In the genomic region with DNA sequence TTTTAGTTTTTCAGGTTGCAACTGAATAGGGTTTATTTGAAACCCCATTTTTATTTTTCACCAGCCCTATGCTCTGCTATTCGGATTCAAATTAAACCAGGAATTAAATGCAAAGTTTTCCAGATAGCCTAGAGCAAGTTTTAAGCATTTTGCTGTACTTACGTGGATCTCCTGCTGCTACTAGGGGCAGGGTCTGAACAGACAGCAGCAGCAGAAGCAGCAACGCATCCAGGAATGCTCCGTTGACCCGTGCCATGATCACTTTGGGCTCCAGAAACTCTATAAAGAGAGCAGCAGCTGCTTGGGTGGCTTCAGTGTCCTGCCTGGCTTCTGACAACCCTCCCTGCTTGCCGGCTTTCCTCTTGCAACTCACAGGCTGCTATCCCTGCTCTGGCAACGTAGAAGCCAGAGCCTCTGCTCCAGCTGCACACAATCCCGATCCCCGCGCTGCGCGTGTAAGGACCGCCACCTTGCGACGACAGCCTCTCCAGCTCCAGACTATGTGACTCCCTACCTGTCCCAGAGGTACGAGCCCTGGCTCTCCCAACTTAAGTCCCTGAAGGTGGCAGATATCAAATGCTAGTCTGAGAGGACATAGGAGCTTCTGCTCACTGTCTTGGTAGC, we compare ENCODE assay signal across 8 mouse cellular contexts. TPM values are rescaled to one million over a fixed set of nuclear protein-coding genes. Genes with fewer than 3 reads are reported as not detected.
DNase-seq lines count a peak whose midpoint lies in the region; ATAC-seq lines count a peak whose summit lies in the region.
"Had no signal": no experiment of that assay in that cellular context is flagged by ENCODE, and none has a peak within 500 bp of the region (broad histone marks: within the 10 kb centered on the region; RNA-seq: fewer than 3 reads in every experiment).

Gene Cntnap3, minus strand, starts transcription at position 371 of the 624 bp plus-strand sequence.

- DNase-seq in 3134 (ENCODE audit: extremely low read depth, insufficient read length, low spot score) (peak; percentile 4), MN1 (ENCODE audit: low spot score) (no peak)
- DNase-seq in Muller cell, postnatal 12 days (ENCODE audit: inconsistent ontology term): peak; percentile 34
- peak; percentile 1 for DNase-seq in layer of hippocampus, adult 18-20 months (ENCODE audit: low spot score in 2 of 2)
- DNase-seq in mesoderm, embryonic 11.5 days (ENCODE audit: low read depth, low spot score): peak; percentile 34
- DNase-seq in right cerebral cortex, postnatal 4 days: peak; percentile 59

- H3K4me1 ChIP-seq in forebrain, embryonic 16.5 days (replicated peaks; ENCODE audit: control insufficient read depth, insufficient read depth, low read length): peaks cover 5% of the 10 kb centered on the region

- H3K4me2 ChIP-seq in forebrain, embryonic 16.5 days (ENCODE audit: low read length): peak within 1 kb of the TSS; percentile 50

- no peaks in the 10 kb centered on the region for H3K9me3 ChIP-seq in forebrain, embryonic 16.5 days (ENCODE audit: control insufficient read depth, low read length)

- H3K36me3 ChIP-seq in forebrain, embryonic 16.5 days (ENCODE audit: control insufficient read depth, insufficient read depth): no peaks in the 10 kb centered on the region

- no peak within 1 kb of the TSS for H3K27ac ChIP-seq in forebrain, embryonic 16.5 days (ENCODE audit: low read length)
- H3K27ac ChIP-seq: macrophage had no signal

- ATAC-seq in forebrain, embryonic 16.5 days: peak; percentile 99

- H3K4me3 ChIP-seq in forebrain, embryonic 16.5 days (replicated peaks; ENCODE audit: low read length): peak within 1 kb of the TSS; percentile 38

- no peaks in the 10 kb centered on the region for H3K27me3 ChIP-seq in forebrain, embryonic 16.5 days (replicated peaks; ENCODE audit: control insufficient read depth, insufficient read depth, low read length)

- WGBS in forebrain, embryonic 16.5 days: 4% methylated on average over 16 of the region's 16 CpGs

- H3K9ac ChIP-seq in forebrain, embryonic 16.5 days (replicated peaks; ENCODE audit: low read depth, low read length): peak within 1 kb of the TSS; percentile 49; the same call in 1 of the 2 replicates

RNA-seq across cellular contexts. Expression of gene Cntnap3, which starts in this region (rescaled TPM):
- polyA plus RNA-seq in forebrain, embryonic 16.5 days (2015; fragmentation: Nextera tagmentation; extraction: Ambion mirVana): 4.2 and 4.6 TPM in 2 replicates
- total RNA-seq in layer of hippocampus, adult 18-20 months (2021): 1 to 10 TPM; 2.2 to 2.4 TPM
- polyA plus RNA-seq: macrophage had no signal
